Comparison of ENCODE assay signal across 7 mouse cellular contexts in genomic region chr9:98234731-98235130, GRCm38 (mm10). TPM values are rescaled to one million over a fixed set of nuclear protein-coding genes. Genes with fewer than 3 reads are reported as not detected.
DNase-seq lines count a peak whose midpoint lies in the region; ATAC-seq lines count a peak whose summit lies in the region.
"Not testable (repeated sequence)": the region's sequence is repeated elsewhere in the genome, so short reads cannot be mapped to it uniquely, and the experiment has no call there.

No protein-coding gene starts in this region.

- WGBS in embryonic facial prominence, embryonic 11.5 days = 48% methylated on average over 2 of the region's 2 CpGs
- whole genome bisulfite sequencing in limb, embryonic 11.5 days = 57% methylated on average over 2 of the region's 2 CpGs

- not testable (repeated sequence) for H3K9me3 ChIP-seq in embryonic facial prominence, embryonic 11.5 days (replicated peaks; ENCODE audit: control insufficient read depth, low read length); limb, embryonic 11.5 days (ENCODE audit: control insufficient read depth, low read length)

- not testable (repeated sequence) for H3K27ac ChIP-seq in embryonic facial prominence, embryonic 11.5 days (replicated peaks; ENCODE audit: low read depth, low read length); limb, embryonic 11.5 days (replicated peaks; ENCODE audit: low read depth, low read length)

- DNase-seq in NIH3T3 (ENCODE audit: low read depth) = peak; percentile 70
- peak; percentile 3 for DNase-seq in c-Kit-positive CD71-positive TER-119-negative erythroid progenitor cells, embryonic 14.5 days (ENCODE audit: low read depth)
- peak; percentile 82 for DNase-seq in embryonic facial prominence, embryonic 11.5 days (ENCODE audit: low spot score)
- peak; percentile 49 for DNase-seq in hindlimb bud, embryonic 11.5 days (ENCODE audit: extremely low spot score, low read depth, low spot score)
- DNase-seq in limb, embryonic 11.5 days (ENCODE audit: low spot score) = peak; percentile 72
- peak; percentile 22 for DNase-seq in neural tube, embryonic 10.5 days (ENCODE audit: extremely low spot score, low spot score)
- peak; percentile 8 for DNase-seq in yolk sac, embryonic 10.5 days (ENCODE audit: low spot score)

- H3K4me2 ChIP-seq in embryonic facial prominence, embryonic 11.5 days (ENCODE audit: low read depth, low read length); limb, embryonic 11.5 days (ENCODE audit: low read depth, severe bottlenecking): not testable (repeated sequence)

- not testable (repeated sequence) for H3K9ac ChIP-seq in embryonic facial prominence, embryonic 11.5 days (replicated peaks; ENCODE audit: low read length); limb, embryonic 11.5 days (ENCODE audit: low read length)

- not testable (repeated sequence) for ATAC-seq in embryonic facial prominence, embryonic 11.5 days (replicated peaks; ENCODE audit: insufficient number of reproducible peaks, low FRiP score, low TSS enrichment, low read depth); limb, embryonic 11.5 days (ENCODE audit: insufficient number of reproducible peaks, low FRiP score, low TSS enrichment, low read depth)

- not testable (repeated sequence) for H3K4me1 ChIP-seq in embryonic facial prominence, embryonic 11.5 days (ENCODE audit: control insufficient read depth, insufficient read depth, low read length); limb, embryonic 11.5 days (ENCODE audit: control insufficient read depth, insufficient read depth, low read length)

- not testable (repeated sequence) for H3K4me3 ChIP-seq in embryonic facial prominence, embryonic 11.5 days (ENCODE audit: low read depth, low read length); limb, embryonic 11.5 days (ENCODE audit: low read depth, low read length)

- not testable (repeated sequence) for H3K36me3 ChIP-seq in embryonic facial prominence, embryonic 11.5 days (replicated peaks; ENCODE audit: control insufficient read depth, insufficient read depth, low read depth, low read length); limb, embryonic 11.5 days (ENCODE audit: control insufficient read depth, insufficient read depth, low read length)

- H3K27me3 ChIP-seq in embryonic facial prominence, embryonic 11.5 days (ENCODE audit: control insufficient read depth, insufficient read depth, low read length); limb, embryonic 11.5 days (ENCODE audit: control insufficient read depth, insufficient read depth, low read length): not testable (repeated sequence)

RNA-seq across cellular contexts. Expression of gene Nmnat3, which starts 52.5 kb away (rescaled TPM):
- 3.0 and 3.2 TPM in 2 replicates for polyA plus RNA-seq in embryonic facial prominence, embryonic 11.5 days (2014; fragmentation: Nextera tagmentation; extraction: Ambion mirVana)
- 2.7 and 3.9 TPM in 2 replicates for polyA plus RNA-seq in limb, embryonic 11.5 days (2014; fragmentation: Nextera tagmentation; extraction: Ambion mirVana)

Comparison
In these comparisons a context has a peak if more than half of its experiments do, and no peak if none do; other contexts are left out.
1. DNase-seq: peak in every context shown above with its lines; median percentile 82 in embryonic facial prominence, embryonic 11.5 days; 72 in limb, embryonic 11.5 days; 70 in NIH3T3; 49 in hindlimb bud, embryonic 11.5 days; 22 in neural tube, embryonic 10.5 days; 8 in yolk sac, embryonic 10.5 days; 3 in c-Kit-positive CD71-positive TER-119-negative erythroid progenitor cells, embryonic 14.5 days.